Mouse (Mus musculus) lung, adult 2 months (tissue): ENCODE results near the gene Plxna2.

Experiments used
- CTCF ChIP-seq: fragments of 200-500 bp; IDR thresholded peaks from 2 replicates; pipeline ENCODE4 v1.5.1; 2011; ENCODE audit warnings: mild to moderate bottlenecking, low read length, control low read depth; ENCODE audit not compliant: insufficient read depth
- POLR2A ChIP-seq: fragments of 200-500 bp; IDR thresholded peaks from 2 replicates; pipeline ENCODE4 v1.6.1; 2011; ENCODE audit warnings: low read depth, mild to moderate bottlenecking, control low read depth, low read length, borderline replicate concordance; ENCODE audit errors: extremely low read depth

DNA sequence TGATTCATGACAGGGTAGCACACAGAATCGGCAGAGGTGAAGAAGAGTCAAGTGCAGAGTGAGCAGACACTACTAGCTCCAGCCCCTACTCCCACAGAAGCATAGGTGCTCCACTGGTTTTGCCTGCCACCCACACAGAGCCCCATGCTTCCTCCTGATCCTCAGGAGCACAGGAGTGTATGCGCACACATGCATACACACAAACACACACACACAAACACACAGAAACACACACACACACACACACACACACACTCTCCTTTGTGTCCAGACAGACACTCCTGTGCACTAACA is 234.0 kb downstream of the Plxna2 start:
- TF ChIP-seq POLR2A (no peak), CTCF (no peak)
